Mouse (Mus musculus): Measurements from ENCODE around the gene Gnptg.

Gene Gnptg

DNA sequence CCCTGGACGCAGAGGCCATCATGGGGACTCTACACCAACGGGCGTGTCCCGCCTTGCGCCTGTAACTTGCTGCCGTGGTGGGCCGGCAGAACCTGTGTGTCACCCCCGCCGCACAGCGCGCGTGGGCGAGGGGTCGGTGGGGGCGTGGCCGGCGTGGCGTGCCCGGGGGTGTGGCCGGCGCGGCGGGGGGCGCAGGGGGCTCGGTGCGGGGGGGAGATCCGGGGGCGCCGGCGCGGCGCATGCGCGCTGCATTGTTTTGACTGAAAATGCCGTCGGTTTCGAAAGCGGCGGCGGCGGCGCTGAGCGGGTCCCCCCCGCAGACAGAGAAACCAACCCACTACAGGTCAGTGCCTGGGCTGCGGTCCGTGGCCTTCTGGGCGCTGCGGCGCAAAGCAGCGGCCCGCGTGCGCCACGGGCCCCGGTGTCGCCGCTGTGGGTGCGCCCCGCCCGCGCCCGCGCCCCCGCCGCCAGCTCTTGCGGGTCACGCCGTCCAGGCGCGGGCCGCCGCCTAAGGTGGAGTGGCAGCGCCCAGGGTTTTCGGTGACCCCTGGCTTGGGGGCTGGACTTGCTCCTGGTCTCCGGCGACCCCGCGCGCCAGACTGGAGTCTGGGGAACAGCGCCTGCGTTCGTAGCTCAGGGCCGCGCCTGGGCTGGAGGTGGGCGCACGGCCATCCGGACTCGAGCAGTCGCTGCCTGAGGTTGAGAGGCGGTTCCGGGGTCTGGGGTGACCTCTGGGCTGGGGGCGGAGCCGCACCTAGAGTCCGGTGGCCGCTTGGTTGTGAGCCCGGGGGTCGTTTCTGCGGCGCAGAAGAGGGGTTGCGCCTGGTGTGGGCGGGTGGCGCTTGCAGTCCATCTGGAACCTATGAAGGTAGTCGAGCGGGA lies 51.5 kb downstream of the Gnptg start, which contains the start of gene Unkl:
Gene Unkl, plus strand, starts transcription at position 248 of the 882 bp plus-strand sequence.
- DNase-seq (ENCODE audit: low read depth, low spot score): peak; percentile 30

DNA sequence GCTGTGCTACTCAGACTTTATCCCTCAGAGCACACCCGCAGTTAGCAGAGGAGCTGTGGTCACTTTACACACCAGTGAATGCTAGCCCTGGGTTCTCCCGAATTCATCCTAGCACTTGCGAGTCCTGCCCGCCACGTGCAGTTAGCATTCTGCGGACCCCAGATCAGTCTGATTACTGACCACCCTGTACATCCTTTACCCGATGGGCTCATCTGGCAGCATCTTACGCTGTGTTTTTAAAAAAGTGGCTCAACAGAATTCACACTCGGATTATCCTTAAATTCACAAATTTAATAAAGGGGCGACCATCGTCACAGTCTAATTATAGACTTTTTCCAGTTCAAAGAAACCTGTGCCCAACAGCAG lies 52.2 kb downstream of the Gnptg start:
- no peak for DNase-seq (ENCODE audit: low read depth, low spot score)

DNA sequence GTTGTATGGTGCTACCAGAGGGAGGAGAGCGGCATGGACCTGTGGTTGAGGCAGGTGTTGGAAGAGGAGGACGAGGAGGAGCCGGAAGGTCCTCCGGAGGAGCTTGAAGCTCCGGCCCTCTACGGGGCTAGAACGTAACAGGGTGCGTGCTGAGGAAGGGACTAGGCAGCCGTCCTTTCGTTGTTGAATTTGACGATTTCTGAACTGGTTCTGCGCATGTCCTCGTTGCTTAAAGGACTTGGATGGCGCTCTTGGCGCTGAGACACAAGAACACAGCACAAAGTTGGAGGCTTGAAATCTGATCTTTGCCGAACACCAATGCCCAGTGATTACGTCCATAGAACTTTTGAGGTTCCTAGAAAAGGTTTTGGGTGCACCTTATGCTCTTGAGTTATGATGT lies 55.0 kb downstream of the Gnptg start:
- no peak for DNase-seq (ENCODE audit: low read depth, low spot score)

DNA sequence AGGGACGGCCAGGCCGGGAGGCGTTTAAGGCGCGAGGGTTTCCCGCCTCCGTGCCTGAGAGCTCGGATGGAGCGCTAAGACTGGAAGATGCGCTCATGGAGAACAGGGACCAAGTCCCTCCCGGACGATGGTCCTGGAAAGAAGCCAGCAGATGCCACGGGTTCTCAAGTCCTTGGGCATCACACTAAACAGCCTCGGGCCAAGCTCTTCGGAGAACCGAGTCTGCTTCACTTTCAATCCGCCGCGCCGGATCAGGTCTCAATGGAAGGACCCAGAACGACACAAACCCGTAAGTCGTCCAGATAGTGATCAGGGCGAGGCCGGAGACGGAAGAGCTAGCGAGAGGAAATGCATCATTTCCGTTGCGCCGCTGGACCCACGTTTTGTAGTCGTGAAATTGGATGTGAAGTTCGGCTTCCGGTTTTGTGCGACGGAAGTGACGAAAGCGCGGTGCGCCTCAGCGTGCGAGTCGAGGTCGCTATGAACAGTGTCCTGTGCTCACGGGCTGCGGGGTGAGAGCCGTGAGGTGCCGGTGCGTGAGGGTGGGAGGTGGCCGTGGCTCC lies 55.7 kb downstream of the Gnptg start, which contains the start of gene BC003965:
Gene BC003965, plus strand, starts transcription at position 426 of the 563 bp plus-strand sequence.
- peak; percentile 98 for DNase-seq (ENCODE audit: low read depth, low spot score)
